Mouse (Mus musculus): ENCODE measurements around the gene Cyth4. TPM values are rescaled to one million over a fixed set of nuclear protein-coding genes. Genes with fewer than 3 reads are reported as not detected.

The Cyth4 gene
- total RNA-seq, 2 experiments from 2014 or later, result 3.1 to 7.7 TPM

DNA sequence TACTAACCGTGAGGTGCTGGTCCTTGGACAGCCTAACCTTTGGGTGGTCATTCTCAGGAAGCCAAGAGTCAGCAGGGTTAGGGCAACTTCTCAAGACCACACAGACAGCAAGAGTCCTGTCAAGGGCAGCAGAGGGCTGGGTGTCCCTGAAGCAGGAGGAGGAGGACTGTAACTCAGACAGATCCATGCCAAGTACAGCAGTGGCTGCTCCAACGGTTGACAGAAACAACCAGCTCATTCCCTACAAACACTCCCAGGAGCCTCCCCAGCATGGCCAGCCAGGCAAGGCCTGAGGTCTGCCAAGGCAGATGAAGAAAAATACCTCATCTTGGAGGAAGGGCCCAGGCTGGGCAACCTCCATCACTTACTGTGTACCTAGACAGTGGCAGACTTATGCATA is 20.1 kb downstream of the Cyth4 start:
- no peak for DNase-seq

DNA sequence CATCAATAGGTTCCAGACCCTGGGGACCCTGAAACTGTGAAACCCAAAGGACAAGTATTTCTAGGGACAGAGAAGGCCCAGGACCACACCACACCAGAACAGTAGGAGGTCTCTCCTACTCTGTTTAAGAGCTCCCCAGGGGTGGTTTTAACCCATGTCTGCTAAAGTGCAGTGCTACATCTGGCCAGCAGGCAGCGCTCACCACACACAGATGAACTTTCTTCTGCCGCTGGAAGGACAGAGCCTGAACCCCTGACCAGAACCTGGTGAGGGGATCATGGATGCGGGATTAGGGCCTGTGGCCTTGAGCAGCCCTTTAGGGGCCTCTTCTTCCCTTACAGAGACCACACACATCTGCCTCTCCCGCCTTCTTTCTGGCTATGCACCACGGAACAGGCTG is 26.6 kb downstream of the Cyth4 start:
- peak; percentile 76 for DNase-seq

DNA sequence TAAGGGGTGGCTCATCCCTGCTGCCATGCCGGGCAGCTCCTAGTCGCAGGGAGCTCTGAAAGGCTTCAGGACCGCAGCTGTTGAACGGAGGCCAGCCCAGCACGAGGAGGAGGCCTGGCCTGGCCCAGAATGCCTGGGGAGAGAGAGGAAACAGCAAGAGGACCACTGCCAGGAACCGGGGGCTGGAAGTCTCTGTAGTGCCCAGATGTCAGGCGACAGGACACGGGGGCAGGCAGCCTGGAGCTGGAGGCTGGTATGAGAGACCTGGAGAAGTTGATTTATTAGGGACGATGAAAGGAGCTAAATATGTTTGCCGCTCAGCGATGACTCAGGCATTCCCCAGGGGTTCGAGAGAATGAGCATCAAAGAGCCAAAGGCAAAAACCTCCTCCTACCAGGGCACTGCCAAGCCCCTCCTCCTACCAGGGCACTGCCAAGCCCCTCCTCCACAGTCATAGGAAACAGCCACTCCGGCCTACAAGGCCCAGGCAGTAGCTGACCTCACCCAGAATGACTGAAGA is 27.6 kb downstream of the Cyth4 start:
- peak; percentile 72 for DNase-seq

DNA sequence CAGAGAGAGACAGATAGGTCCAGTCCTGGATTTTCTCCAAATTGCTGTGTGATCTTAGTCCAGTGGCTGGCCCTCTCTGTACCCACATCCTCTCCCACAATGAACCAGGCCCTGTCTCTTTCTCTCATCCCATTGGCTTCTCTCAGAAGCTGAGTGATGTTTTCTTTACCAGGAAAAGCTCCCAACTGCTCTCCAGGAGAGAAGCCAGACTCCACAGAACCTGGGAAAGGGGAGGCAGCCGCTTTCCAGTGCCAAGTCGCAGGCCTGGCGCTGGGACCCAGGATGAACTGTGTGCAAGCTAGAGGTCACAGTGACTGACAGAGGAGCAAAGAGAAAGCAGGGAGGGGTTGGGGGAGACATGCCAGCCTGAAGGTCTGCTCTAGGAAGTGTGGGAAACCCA is 28.1 kb downstream of the Cyth4 start:
- DNase-seq, result no peak

DNA sequence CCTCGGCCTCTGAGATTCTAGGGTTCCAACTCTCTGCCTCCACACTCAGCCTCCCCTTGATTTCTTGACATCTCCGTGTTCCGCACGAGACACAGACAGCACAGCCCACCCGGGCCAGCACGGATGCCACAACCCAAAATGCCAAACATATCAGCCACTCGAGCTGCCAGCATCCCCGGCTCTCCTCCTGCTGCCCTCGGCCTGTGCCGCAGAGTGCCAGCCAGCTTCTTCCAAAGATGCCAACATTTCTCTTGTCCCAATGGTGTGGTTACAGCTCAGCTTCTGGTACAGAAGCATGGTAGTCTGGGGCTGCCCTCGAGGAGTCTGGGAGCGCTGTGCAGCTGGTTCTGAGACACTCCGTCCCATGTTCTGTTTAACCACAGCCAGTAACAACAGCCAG is 29.4 kb downstream of the Cyth4 start:
- DNase-seq, result no peak

DNA sequence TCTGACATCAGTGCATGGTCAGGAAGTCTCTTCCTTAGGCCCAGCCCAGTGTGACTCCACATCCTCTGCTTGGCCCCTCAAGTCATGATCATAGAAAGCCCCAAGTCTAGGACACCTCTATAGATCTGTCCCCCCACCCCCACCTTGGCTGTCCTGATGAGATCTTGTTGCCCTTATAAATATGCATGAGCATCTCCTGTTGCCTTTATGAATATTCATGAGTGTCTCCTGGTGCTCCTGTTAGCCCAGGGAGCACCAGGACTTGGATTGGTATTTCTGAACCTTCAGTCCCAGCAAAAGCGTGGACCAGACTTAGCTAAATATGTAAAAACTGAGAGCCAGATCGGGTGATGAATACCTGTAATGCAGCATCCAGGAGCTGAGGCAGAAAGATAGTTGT is 35.5 kb downstream of the Cyth4 start:
- no peak for DNase-seq

DNA sequence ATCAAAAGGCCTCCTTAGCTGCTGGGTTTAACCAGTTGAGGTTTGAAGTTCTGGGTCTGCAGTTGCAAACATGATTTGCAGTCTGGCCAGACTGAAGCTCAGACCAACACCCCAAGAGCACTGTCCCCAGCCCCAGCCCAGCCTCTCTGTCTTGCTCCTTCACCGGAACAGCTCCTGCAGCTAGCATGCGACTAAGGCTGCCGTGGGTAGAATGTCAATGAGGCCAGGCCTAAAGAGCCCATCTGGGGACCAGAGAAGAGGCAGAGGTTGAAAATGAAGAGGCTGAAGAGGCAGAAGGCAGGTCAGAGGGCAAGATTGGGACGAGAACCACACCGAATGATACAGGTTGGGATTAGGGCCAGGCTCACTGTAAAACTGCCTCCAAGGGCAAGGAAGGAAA is 36.6 kb downstream of the Cyth4 start:
- DNase-seq, result no peak

DNA sequence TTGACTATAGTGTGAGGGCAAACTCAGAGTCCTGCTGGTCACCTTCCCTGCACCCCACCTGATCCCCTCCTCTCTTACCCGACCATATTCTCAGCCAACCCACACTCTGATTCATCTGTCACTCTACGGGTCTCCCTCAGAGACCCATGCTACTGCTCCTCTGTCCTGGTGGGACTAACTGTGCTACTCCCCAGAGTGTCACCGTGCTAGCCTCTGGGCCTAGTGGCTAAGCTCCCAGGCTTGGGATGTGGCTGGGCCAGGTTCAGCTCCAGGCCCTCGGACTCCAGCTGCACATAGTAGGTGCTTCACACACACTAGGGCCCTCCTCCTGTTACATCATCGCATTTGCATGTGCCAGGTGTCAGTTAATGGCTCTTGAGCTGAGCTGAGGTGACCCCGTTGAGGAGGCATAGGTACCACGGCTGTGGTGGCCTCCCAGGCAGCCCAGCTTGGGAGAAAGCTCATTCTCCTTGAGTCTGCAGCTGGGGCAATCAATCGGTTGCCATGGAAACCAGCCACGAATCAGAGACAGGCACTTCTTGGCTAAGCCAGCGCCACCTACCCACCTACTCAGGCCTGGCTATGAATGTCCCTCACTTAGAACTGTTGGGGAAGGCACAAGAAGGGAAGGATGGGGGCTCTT is 37.4 kb downstream of the Cyth4 start:
- DNase-seq, result no peak

DNA sequence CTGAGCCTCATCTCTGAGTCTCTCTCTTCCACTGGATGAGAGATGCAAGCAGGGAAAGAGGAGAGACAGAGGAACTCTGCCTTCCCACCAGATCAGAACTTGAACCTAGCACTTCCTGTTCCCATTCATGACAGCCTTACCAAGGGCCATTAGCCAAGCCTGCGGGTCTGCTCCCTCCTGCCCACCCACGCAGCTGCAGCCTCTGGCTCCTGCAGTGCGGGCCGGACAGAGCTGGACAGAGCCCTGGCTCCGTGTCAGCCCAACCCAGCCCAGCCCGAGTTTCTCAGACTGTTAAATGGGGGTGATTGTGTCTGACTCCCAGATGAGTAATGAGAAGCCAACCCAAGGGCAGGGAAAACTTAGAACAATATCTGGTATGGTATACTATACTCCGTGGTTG is 38.4 kb downstream of the Cyth4 start:
- peak; percentile 56 for DNase-seq

DNA sequence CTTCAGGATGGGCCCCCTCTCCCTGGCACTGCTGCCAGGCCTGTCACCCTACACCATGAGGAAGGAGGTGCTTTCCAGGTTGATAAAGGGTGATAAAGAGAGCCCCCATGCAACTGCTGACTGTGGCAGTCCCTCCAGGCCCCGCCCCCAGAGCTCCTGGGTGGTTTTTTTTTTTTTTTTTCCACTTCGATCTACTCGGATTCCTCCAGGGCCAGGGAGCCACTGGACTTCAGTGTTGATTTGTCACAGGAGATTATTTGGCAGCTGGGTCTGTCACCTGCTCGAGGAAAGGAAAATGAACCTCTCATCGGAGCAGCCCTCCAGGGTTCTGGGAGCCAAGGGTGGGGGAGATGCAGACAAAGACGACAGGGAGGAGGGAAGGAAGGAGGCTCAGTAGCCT is 46.8 kb downstream of the Cyth4 start:
- DNase-seq, result no peak

DNA sequence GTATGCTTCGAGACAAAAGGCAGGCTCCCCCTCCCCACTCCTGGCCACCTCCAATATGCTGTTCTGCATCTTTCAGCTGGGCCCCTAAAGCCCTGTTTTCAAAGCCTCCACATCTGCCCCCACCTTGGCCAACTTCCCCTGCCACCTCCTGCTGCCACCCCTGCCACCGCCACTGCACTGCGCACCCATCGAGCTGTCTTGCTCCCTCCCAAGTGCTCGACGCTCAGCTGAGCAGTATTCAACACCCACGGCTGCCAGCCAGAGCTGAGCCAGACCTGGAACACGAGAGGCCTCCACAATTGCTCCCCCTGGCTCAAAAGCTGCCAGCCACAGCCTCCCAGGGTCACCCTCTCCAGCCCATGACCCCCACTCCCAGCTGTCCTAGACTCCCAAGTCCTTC is 47.8 kb downstream of the Cyth4 start:
- no peak for DNase-seq

DNA sequence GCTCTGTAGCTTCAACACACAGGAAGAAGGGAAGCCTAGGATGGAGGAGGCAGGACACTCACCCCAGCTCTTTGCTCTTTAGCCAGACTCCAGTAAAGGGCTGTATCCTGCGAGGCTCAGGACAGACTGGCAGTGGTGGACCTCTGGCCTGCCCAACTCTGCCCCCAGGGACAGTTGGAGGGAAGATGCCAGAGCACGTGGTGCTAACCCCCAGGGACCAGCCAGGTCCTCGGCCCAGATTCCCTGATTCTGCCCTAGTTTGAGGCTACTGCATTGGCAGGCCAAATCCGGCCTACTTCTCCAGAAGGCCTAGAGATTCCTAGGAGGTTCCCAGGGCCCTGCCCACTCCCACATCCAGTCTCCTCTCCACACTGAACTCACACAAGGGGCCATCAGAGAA is 50.9 kb downstream of the Cyth4 start:
- DNase-seq, result no peak

DNA sequence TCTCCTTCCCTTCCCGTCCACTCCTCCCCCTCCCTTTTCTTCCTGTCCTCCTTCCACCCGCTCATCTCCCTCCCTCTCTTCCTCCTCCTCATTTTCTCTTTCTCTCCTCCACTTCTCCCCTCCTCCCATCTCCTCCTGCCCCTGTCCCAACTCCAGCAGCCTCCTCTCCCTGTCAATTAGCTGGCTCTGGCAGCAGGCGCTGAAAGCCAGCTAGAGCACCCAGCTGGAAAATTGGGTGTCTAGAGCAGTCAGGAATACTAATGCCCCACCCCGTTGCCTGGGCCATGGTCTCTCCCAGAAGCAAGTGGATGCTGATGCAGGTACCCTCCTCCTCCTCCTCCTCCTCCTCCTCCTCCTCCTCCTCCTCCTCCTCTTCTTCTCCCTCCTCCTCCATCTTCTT is 54.3 kb downstream of the Cyth4 start:
- no peak for DNase-seq

DNA sequence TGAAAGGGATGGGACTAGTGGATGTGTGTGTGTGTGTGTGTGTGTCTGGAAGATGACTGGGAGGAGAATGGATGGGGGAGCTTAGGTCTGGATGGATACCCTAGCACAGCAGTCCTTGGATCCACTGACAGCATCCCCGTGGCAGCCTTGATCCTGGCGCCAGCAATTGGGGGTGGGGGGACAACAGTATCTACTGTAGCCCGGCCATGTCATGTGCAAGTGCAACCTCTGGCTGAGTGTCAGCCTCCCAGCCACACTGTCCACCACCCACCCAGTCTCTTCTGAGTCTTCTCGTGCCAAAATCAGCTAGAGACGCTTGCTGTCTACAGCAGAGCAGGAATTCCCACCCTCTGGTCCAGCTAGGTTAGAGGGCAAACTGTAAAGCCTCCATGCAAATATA is 67.4 kb downstream of the Cyth4 start:
- DNase-seq, result no peak

DNA sequence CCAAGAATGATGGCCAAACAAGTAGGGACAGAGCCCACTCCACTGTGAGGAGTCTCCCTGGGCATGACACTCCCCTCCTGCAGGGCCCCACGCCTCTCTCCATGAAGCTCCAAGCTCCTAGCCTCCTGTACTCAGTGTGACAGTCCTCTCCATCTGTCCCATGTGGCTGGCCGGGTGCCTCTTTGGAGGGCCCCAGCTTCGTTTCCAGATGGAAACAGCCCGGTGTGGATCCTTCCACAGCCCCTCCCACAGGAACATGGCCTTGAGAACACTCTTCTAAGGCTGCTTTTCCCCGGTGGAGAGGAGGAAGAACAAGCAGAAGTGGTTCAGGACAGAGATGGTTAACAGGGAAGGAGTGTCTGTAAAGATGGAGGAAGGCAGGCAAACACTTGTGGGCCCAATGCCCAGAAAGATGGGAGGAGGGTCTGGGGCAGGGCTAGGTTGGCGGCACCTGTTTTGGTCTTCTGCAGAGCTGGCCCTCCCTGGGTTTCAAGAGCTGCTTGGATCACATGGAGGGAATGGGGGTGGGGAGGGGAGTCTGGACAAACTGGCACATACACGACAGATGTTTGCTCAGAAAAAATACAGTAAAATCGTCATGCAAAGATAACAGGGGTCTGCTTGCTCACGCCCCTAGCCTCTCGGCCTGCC is 72.5 kb downstream of the Cyth4 start:
- no peak for DNase-seq

DNA sequence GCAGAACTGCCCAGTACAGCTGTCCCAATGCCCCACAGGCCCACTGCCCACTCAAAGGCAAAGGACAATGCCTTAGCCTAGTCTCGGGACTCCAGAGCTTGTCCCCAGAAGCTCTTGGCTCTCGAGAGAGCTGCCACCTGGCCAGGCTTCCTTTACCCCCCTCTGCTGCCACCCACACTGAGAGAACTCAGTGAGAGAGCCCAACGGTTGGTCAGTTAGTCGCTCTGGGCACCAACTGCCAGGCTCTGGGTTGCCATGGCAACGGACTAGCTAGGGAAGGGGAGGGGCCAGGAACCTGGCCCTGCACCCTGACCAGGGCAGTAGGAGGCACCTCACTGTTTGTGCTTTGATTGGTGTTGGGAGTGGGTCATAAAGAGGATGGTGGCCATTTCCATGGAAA is 73.5 kb downstream of the Cyth4 start:
- DNase-seq, result peak; percentile 40

Other genes starting within 250 kb of the Cyth4 start
- not detected for gene Tex33, start 201.1 kb upstream of the Cyth4 start, total RNA-seq (2021)
- 10 to 100 TPM; 18.0 to 23.3 TPM for gene Tst, start 191.1 kb upstream of the Cyth4 start, total RNA-seq (2021)
- gene Mpst, start 190.6 kb upstream of the Cyth4 start, total RNA-seq (2021), result 10 to 100 TPM; 34.6 to 40.5 TPM
- 10 to 100 TPM; 48.7 to 62.2 TPM for gene Kctd17, start 168.5 kb upstream of the Cyth4 start, total RNA-seq (2021)
- under 1 TPM in 1 of 2 experiments, not detected in 1; 0.38 TPM for gene Tmprss6, start 128.4 kb upstream of the Cyth4 start, total RNA-seq (2021)
- under 1 TPM in 1 of 2 experiments, not detected in 1; 0.18 TPM for gene Il2rb, start 101.8 kb upstream of the Cyth4 start, total RNA-seq (2021)
- gene C1qtnf6, start 65.6 kb upstream of the Cyth4 start, total RNA-seq (2021), result 10 to 100 TPM; 53.5 to 58.3 TPM
- under 1 TPM in 1 of 2 experiments, not detected in 1; 0.40 TPM for gene Sstr3, start 52.4 kb upstream of the Cyth4 start, total RNA-seq (2021)
- 10 to 100 TPM in 1 of 2 experiments, 1 to 10 TPM in 1; 1.7 to 12.4 TPM for gene Rac2, start 24.3 kb upstream of the Cyth4 start, total RNA-seq (2021)
- under 1 TPM; 0.20 to 0.23 TPM for gene Elfn2, start 121.7 kb downstream of the Cyth4 start, total RNA-seq (2021)
- 1 to 10 TPM; 7.9 to 9.5 TPM for gene Mfng, start 176.4 kb downstream of the Cyth4 start, total RNA-seq (2021)
- 10 to 100 TPM in 1 of 2 experiments, 1 to 10 TPM in 1; 9.3 to 11.3 TPM for gene Card10, start 206.0 kb downstream of the Cyth4 start, total RNA-seq (2021)
- 10 to 100 TPM; 26.3 to 35.0 TPM for gene Cdc42ep1, start 245.6 kb downstream of the Cyth4 start, total RNA-seq (2021)